27 mouse cellular contexts compared by ENCODE assay signal in the genomic region with DNA sequence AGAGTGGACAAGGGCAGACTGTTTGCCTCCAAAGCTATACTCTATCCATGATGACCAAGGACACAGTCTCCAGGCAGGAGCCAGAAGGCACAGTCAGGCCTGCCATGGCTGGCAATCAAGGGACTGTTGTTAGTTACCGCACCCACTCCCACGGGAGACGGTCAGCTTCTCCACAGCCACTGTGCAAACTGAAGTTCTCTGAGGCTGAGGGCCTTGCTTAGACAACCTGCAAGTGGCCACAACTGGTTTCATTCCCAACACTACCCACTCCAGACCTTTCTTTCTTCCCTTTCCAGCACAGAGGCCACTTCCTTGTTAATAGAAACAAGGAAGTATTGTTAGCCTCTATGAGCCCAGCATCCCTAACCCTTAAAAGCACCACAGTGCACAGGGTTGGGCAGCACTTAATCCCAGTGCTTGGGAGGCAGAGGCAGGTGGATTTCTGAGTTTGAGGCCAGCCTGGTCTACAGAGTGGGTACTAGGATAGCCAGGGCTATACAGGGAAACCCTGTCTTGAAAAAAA. TPM values are rescaled to one million over a fixed set of nuclear protein-coding genes. Genes with fewer than 3 reads are reported as not detected.
A peak's percentile ranks its signal among the peaks of the same experiment; 100 is the strongest.
DNase-seq lines count a peak whose midpoint lies in the region; ATAC-seq and TF ChIP-seq lines count a peak whose summit lies in the region.
"Had no signal": no experiment of that assay in that cellular context is flagged by ENCODE, and none has a peak within 500 bp of the region (broad histone marks: within the 10 kb centered on the region; RNA-seq: fewer than 3 reads in every experiment).

No protein-coding gene starts in this region.

- no peak overlapping the region for H3K9ac ChIP-seq in heart, adult 2 months (ENCODE audit: low read depth, low read length)
- H3K9ac ChIP-seq in CH12.LX (ENCODE audit: insufficient read depth, low read depth) = no peak overlapping the region
- no peak overlapping the region for H3K9ac ChIP-seq in lung, postnatal 0 days (replicated peaks; ENCODE audit: low read depth)
- H3K9ac ChIP-seq: forebrain, embryonic 12.5 days; heart, embryonic 13.5 days; hindbrain, embryonic 13.5 days; neural tube, embryonic 12.5 days had no signal

- no peaks in the 10 kb centered on the region for H3K9me3 ChIP-seq in CH12.LX (replicated peaks; ENCODE audit: low read length)
- no peaks in the 10 kb centered on the region for H3K9me3 ChIP-seq in limb, embryonic 10.5 days (replicated peaks)
- H3K9me3 ChIP-seq in lung, postnatal 0 days (ENCODE audit: low read length) = no peaks in the 10 kb centered on the region
- H3K9me3 ChIP-seq: forebrain, embryonic 12.5 days; heart, embryonic 13.5 days; hindbrain, embryonic 13.5 days; neural tube, embryonic 12.5 days had no signal

- WGBS in heart, adult 2 months = 78% methylated on average over 3 of the region's 3 CpGs
- 94% methylated on average over 3 of the region's 3 CpGs for WGBS in limb, embryonic 10.5 days
- WGBS in lung, postnatal 0 days = 72% methylated on average over 3 of the region's 3 CpGs

- no peak for TF ChIP-seq EP300 in heart, adult 2 months (IDR thresholded peaks at IDR 0.05; ENCODE audit: insufficient read depth, low read depth, low read length)
- TF ChIP-seq EP300 in CH12.LX (IDR thresholded peaks at IDR 0.05; ENCODE audit: low read length) = no peak
- no peak for TF ChIP-seq EP300 in lung, postnatal 0 days (IDR thresholded peaks at IDR 0.05)

- no peak for TF ChIP-seq POLR2A in heart, adult 2 months (IDR thresholded peaks at IDR 0.05; ENCODE audit: insufficient read depth, low read depth, low read length)
- no peak for TF ChIP-seq POLR2A in CH12.LX (IDR thresholded peaks at IDR 0.05; ENCODE audit: low read depth, low read length)

- no peak overlapping the region for H3K27ac ChIP-seq in heart, adult 2 months
- no peak overlapping the region for H3K27ac ChIP-seq in CH12.LX (ENCODE audit: insufficient read depth, low read depth)
- 0 out of 2 replicates have a peak overlapping the region, but pooled peaks have one; percentile 25 for H3K27ac ChIP-seq in limb, embryonic 10.5 days
- no peak overlapping the region for H3K27ac ChIP-seq in lung, postnatal 0 days (ENCODE audit: low read length)
- H3K27ac ChIP-seq: forebrain, embryonic 12.5 days; heart, embryonic 13.5 days; hindbrain, embryonic 13.5 days; neural tube, embryonic 12.5 days had no signal

- dilution Hi-C loops in CH12.LX (cut with MboI; ENCODE audit: extremely low pct_ligation_motif_present, extremely low pct_unique_long_range_greater_than_20kb, low sequenced_read_pairs) = no loop called here

- no peak overlapping the region for H3K4me3 ChIP-seq in heart, adult 2 months
- no peak overlapping the region for H3K4me3 ChIP-seq in CH12.LX (replicated peaks in 1 of 3; ENCODE audit: low read depth in 2 of 3, low read length in 2 of 3, poor library complexity in 1 of 3)
- no peak overlapping the region for H3K4me3 ChIP-seq in limb, embryonic 10.5 days
- H3K4me3 ChIP-seq in lung, postnatal 0 days (ENCODE audit: low read depth, low read length) = no peak overlapping the region
- H3K4me3 ChIP-seq: forebrain, embryonic 12.5 days; gastrocnemius, adult 2 months; heart, embryonic 13.5 days; hindbrain, embryonic 13.5 days; neural tube, embryonic 12.5 days had no signal

- TF ChIP-seq CTCF in heart, adult 2 months (IDR thresholded peaks at IDR 0.05) = no peak
- TF ChIP-seq CTCF in CH12.LX (conservative IDR thresholded peaks at IDR 0.05 in 1 of 2, IDR thresholded peaks at IDR 0.05 in 1 of 2; ENCODE audit: low read depth in 2 of 2, low read length in 2 of 2) = no peak
- TF ChIP-seq CTCF in lung, postnatal 0 days (IDR thresholded peaks at IDR 0.05) = no peak

- DNase-seq in heart, adult 11 months = peak; percentile 92
- DNase-seq in heart, adult 2 months = no peak
- DNase-seq in CH12.LX (ENCODE audit: extremely low read depth) = no peak
- no peak for DNase-seq in limb, embryonic 10.5 days (ENCODE audit: low spot score)
- DNase-seq in right cerebral cortex, postnatal 36 days (ENCODE audit: low spot score in 2 of 2) = no peak
- no peak for DNase-seq in left cerebral cortex, postnatal 10 days (ENCODE audit: extremely low spot score in 1 of 2, low spot score in 2 of 2)
- DNase-seq in lung, postnatal 0 days (ENCODE audit: low spot score) = no peak
- DNase-seq: adrenal gland, postnatal 36 days; cerebellum, adult 11-12 months; cerebellum, postnatal 10 days; gastrocnemius, adult 2 months; kidney, adult 9 months; kidney, postnatal 14 days; lung, adult 18-20 months; lung, postnatal 14 days; midbrain, embryonic 14.5 days; retina, postnatal 1 day had no signal

- H3K79me2 ChIP-seq in heart, adult 2 months (replicated peaks; ENCODE audit: control insufficient read depth, insufficient read depth, low read length) = no peaks in the 10 kb centered on the region
- no peaks in the 10 kb centered on the region for H3K79me2 ChIP-seq in CH12.LX (replicated peaks; ENCODE audit: control insufficient read depth, extremely low read depth, insufficient read depth, poor library complexity, severe bottlenecking)

- no peak for TF ChIP-seq RAD21 in CH12.LX (IDR thresholded peaks at IDR 0.05; ENCODE audit: low read depth, low read length)

- in situ Hi-C loops in CH12.LX (cut with MboI; ENCODE audit: low pct_ligation_motif_present, low pct_unique_long_range_greater_than_20kb, low sequenced_read_pairs) = no loop called here

- H3K36me3 ChIP-seq in heart, adult 2 months (ENCODE audit: control insufficient read depth, insufficient read depth, low read length) = no peaks in the 10 kb centered on the region
- peaks cover 0 to 28% of the 10 kb centered on the region in 2 experiments for H3K36me3 ChIP-seq in CH12.LX (replicated peaks in 1 of 2; ENCODE audit: control insufficient read depth in 1 of 2, insufficient read depth in 1 of 2, low read length in 1 of 2)
- no peaks in the 10 kb centered on the region for H3K36me3 ChIP-seq in limb, embryonic 10.5 days
- no peaks in the 10 kb centered on the region for H3K36me3 ChIP-seq in lung, postnatal 0 days (ENCODE audit: insufficient read depth, low read length)
- H3K36me3 ChIP-seq: forebrain, embryonic 12.5 days; heart, embryonic 13.5 days; hindbrain, embryonic 13.5 days; neural tube, embryonic 12.5 days had no signal

- peak; percentile 72 for ATAC-seq in megakaryocyte, adult 5-6 weeks (ENCODE audit: poor library complexity, severe bottlenecking)
- no peak for ATAC-seq in lung, postnatal 0 days

- intact Hi-C loops in heart, adult 2 months (cut with DNase I) = no loop called here
- intact Hi-C loops in left cerebral cortex, postnatal 10 days (cut with DNase I) = no loop called here

- H3K4me2 ChIP-seq in CH12.LX (ENCODE audit: insufficient read depth, low read depth, poor library complexity, severe bottlenecking) = no peak overlapping the region
- no peak overlapping the region for H3K4me2 ChIP-seq in lung, postnatal 0 days (replicated peaks; ENCODE audit: low read depth, low read length)
- H3K4me2 ChIP-seq: forebrain, embryonic 12.5 days; heart, embryonic 13.5 days; hindbrain, embryonic 13.5 days; neural tube, embryonic 12.5 days had no signal

- no peaks in the 10 kb centered on the region for H3K27me3 ChIP-seq in heart, adult 2 months (ENCODE audit: control insufficient read depth, insufficient read depth, low read length)
- H3K27me3 ChIP-seq in CH12.LX (replicated peaks) = no peaks in the 10 kb centered on the region
- H3K27me3 ChIP-seq in limb, embryonic 10.5 days (ENCODE audit: low read depth, poor library complexity, severe bottlenecking) = no peaks in the 10 kb centered on the region
- H3K27me3 ChIP-seq in lung, postnatal 0 days (replicated peaks; ENCODE audit: insufficient read depth, low read length) = no peaks in the 10 kb centered on the region
- H3K27me3 ChIP-seq: hindbrain, embryonic 13.5 days; neural tube, embryonic 12.5 days had no signal

- H3K4me1 ChIP-seq in heart, adult 2 months (ENCODE audit: control insufficient read depth, insufficient read depth, low read length) = no peaks in the 10 kb centered on the region
- H3K4me1 ChIP-seq in CH12.LX (ENCODE audit: control insufficient read depth in 1 of 2, insufficient read depth in 2 of 2) = peaks cover 31 to 83% of the 10 kb centered on the region in 2 experiments
- H3K4me1 ChIP-seq in limb, embryonic 10.5 days = peaks cover 19% of the 10 kb centered on the region
- H3K4me1 ChIP-seq in lung, postnatal 0 days (ENCODE audit: insufficient read depth, low read depth, low read length) = no peaks in the 10 kb centered on the region
- H3K4me1 ChIP-seq: forebrain, embryonic 12.5 days; hindbrain, embryonic 13.5 days had no signal

RNA-seq across cellular contexts. Expression of a gene that starts 5.8 kb away (rescaled TPM):
- total RNA-seq in heart, adult 2 months (2021) = not detected
- polyA plus RNA-seq in heart, adult 2 months (2012; rRNA removed) = 0.16 TPM in 1 of 2 replicates, not detected in the other
- total RNA-seq in CH12.LX (2012; rRNA removed) (0.46 and 0.93 TPM in 2 replicates), CH12.LX (2014; rRNA removed) (1.3 and 1.5 TPM in 2 replicates)
- 1.4 and 1.7 TPM in 2 replicates for polyA plus RNA-seq in CH12.LX (2012; ENCODE audit: insufficient read length, low read depth)
- 1.6 and 2.3 TPM in 2 replicates for polyA plus RNA-seq in limb, embryonic 10.5 days (2016; fragmentation: Nextera tagmentation; extraction: Ambion mirVana)
- 0.60 TPM in 1 of 2 replicates, not detected in the other for total RNA-seq in megakaryocyte, adult 5-6 weeks (2015)
- 0.53 TPM in 1 of 2 replicates, not detected in the other for total RNA-seq in megakaryocyte, adult 5-6 weeks (2017)
- total RNA-seq in left cerebral cortex, postnatal 10 days (2021) = not detected
- polyA plus RNA-seq in lung, postnatal 0 days (2015; fragmentation: Nextera tagmentation; extraction: Ambion mirVana) = not detected in 2 replicates
- total RNA-seq: adrenal gland, postnatal 36 days; gastrocnemius, adult 2 months; heart, postnatal 25 days had no signal
- polyA plus RNA-seq: forebrain, embryonic 12.5 days; gonadal fat pad, adult 2 months; hindbrain, embryonic 13.5 days; midbrain, embryonic 14.5 days; testis, adult 2 months; urinary bladder, adult 2 months had no signal

RNA-seq across cellular contexts. Expression of a gene that starts 6.2 kb away (rescaled TPM):
- total RNA-seq in heart, adult 2 months (2021) = under 1 TPM; 0.44 to 0.48 TPM
- 0.57 and 0.79 TPM in 2 replicates for polyA plus RNA-seq in heart, adult 2 months (2012; rRNA removed)
- 0.59 and 1.0 TPM in 2 replicates for total RNA-seq in CH12.LX (2012; rRNA removed)
- 0.50 TPM in 1 of 2 replicates, not detected in the other for total RNA-seq in CH12.LX (2014; rRNA removed)
- 0.80 and 1.6 TPM in 2 replicates for polyA plus RNA-seq in CH12.LX (2012; ENCODE audit: insufficient read length, low read depth)
- polyA plus RNA-seq in limb, embryonic 10.5 days (2016; fragmentation: Nextera tagmentation; extraction: Ambion mirVana) = 0.23 and 0.58 TPM in 2 replicates
- total RNA-seq in megakaryocyte, adult 5-6 weeks (2015) = 1.1 and 2.2 TPM in 2 replicates
- total RNA-seq in megakaryocyte, adult 5-6 weeks (2017) = 1.1 TPM in 1 of 2 replicates, not detected in the other
- total RNA-seq in left cerebral cortex, postnatal 10 days (2021) = 1 to 10 TPM; 3.1 to 4.3 TPM
- polyA plus RNA-seq in lung, postnatal 0 days (2015; fragmentation: Nextera tagmentation; extraction: Ambion mirVana) = 0.27 TPM in 1 of 2 replicates, not detected in the other
- polyA plus RNA-seq: embryonic facial prominence, embryonic 11.5 days; neural tube, embryonic 12.5 days; testis, adult 2 months; urinary bladder, adult 2 months had no signal

RNA-seq across cellular contexts. Expression of a gene that starts 6.2 kb away (rescaled TPM):
- total RNA-seq in heart, adult 2 months (2021) = 100 to 1,000 TPM; 109 to 129 TPM
- polyA plus RNA-seq in heart, adult 2 months (2012; rRNA removed) = 217 and 273 TPM in 2 replicates
- 362 and 409 TPM in 2 replicates for total RNA-seq in CH12.LX (2012; rRNA removed)
- 395 and 553 TPM in 2 replicates for total RNA-seq in CH12.LX (2014; rRNA removed)
- polyA plus RNA-seq in CH12.LX (2012; ENCODE audit: insufficient read length, low read depth) = 513 and 654 TPM in 2 replicates
- 24.4 and 31.3 TPM in 2 replicates for polyA plus RNA-seq in limb, embryonic 10.5 days (2016; fragmentation: Nextera tagmentation; extraction: Ambion mirVana)
- total RNA-seq in megakaryocyte, adult 5-6 weeks (2015) = 225 and 241 TPM in 2 replicates
- 163 and 176 TPM in 2 replicates for total RNA-seq in megakaryocyte, adult 5-6 weeks (2017)
- 10 to 100 TPM in 1 of 2 experiments, 1 to 10 TPM in 1; 7.5 to 10.9 TPM for total RNA-seq in left cerebral cortex, postnatal 10 days (2021)
- polyA plus RNA-seq in lung, postnatal 0 days (2015; fragmentation: Nextera tagmentation; extraction: Ambion mirVana) = 96.0 and 108 TPM in 2 replicates

RNA-seq across cellular contexts. Expression of a gene that starts 21.2 kb away (rescaled TPM):
- total RNA-seq in heart, adult 2 months (2021) = 10 to 100 TPM; 12.6 to 15.7 TPM
- 18.1 and 23.3 TPM in 2 replicates for polyA plus RNA-seq in heart, adult 2 months (2012; rRNA removed)
- total RNA-seq in CH12.LX (2012; rRNA removed) (24.8 and 26.8 TPM in 2 replicates), CH12.LX (2014; rRNA removed) (16.3 and 16.8 TPM in 2 replicates)
- polyA plus RNA-seq in CH12.LX (2012; ENCODE audit: insufficient read length, low read depth) = 28.4 and 30.0 TPM in 2 replicates
- polyA plus RNA-seq in limb, embryonic 10.5 days (2016; fragmentation: Nextera tagmentation; extraction: Ambion mirVana) = 25.1 and 28.2 TPM in 2 replicates
- 74.3 and 79.6 TPM in 2 replicates for total RNA-seq in megakaryocyte, adult 5-6 weeks (2015)
- 17.4 and 18.5 TPM in 2 replicates for total RNA-seq in megakaryocyte, adult 5-6 weeks (2017)
- total RNA-seq in left cerebral cortex, postnatal 10 days (2021) = 1 to 10 TPM; 4.7 to 4.8 TPM
- 26.2 and 34.8 TPM in 2 replicates for polyA plus RNA-seq in lung, postnatal 0 days (2015; fragmentation: Nextera tagmentation; extraction: Ambion mirVana)

RNA-seq across cellular contexts. Expression of a gene that starts 21.4 kb away (rescaled TPM):
- 1 to 10 TPM; 3.3 to 3.7 TPM for total RNA-seq in heart, adult 2 months (2021)
- polyA plus RNA-seq in heart, adult 2 months (2012; rRNA removed) = 6.1 and 9.5 TPM in 2 replicates
- total RNA-seq in CH12.LX (2012; rRNA removed) = 4.0 and 6.1 TPM in 2 replicates
- total RNA-seq in CH12.LX (2014; rRNA removed) = 1.4 and 2.2 TPM in 2 replicates
- polyA plus RNA-seq in CH12.LX (2012; ENCODE audit: insufficient read length, low read depth) = 8.8 and 9.8 TPM in 2 replicates
- 1.4 and 1.5 TPM in 2 replicates for polyA plus RNA-seq in limb, embryonic 10.5 days (2016; fragmentation: Nextera tagmentation; extraction: Ambion mirVana)
- total RNA-seq in megakaryocyte, adult 5-6 weeks (2015) = 8.6 and 11.7 TPM in 2 replicates
- 4.3 and 7.4 TPM in 2 replicates for total RNA-seq in megakaryocyte, adult 5-6 weeks (2017)
- total RNA-seq in left cerebral cortex, postnatal 10 days (2021) = 1 to 10 TPM in 1 of 2 experiments, under 1 TPM in 1; 0.79 to 1.5 TPM
- polyA plus RNA-seq in lung, postnatal 0 days (2015; fragmentation: Nextera tagmentation; extraction: Ambion mirVana) = 5.5 and 6.5 TPM in 2 replicates

Comparison
In these comparisons a context has a peak if more than half of its experiments do, and no peak if none do; other contexts are left out.
1. RNA of a gene that starts 6.2 kb away (total RNA-seq): 362 to 553 TPM in CH12.LX, 163 to 241 TPM in megakaryocyte, adult 5-6 weeks and 109 to 129 TPM in heart, adult 2 months; 7.5 to 10.9 TPM in left cerebral cortex, postnatal 10 days; every median in the first group is over 4 times any median in the second.